Mouse (Mus musculus) neural tube, embryonic 15.5 days (tissue): Measurements from ENCODE around the gene Bcl2l13. TPM values are rescaled to one million over a fixed set of nuclear protein-coding genes. Genes with fewer than 3 reads are reported as not detected.
"Not testable (repeated sequence)": the region's sequence is repeated elsewhere in the genome, so short reads cannot be mapped to it uniquely, and the experiment has no call there.

ENCODE experiments used
- ATAC-seq: fragments of 200-750 bp; cut with Nextera tagmentation; 2 replicates; pipeline ENCODE4 v1.8.0; 2017; ENCODE audit warnings: mild to moderate bottlenecking, moderate TSS enrichment, moderate library complexity; ENCODE audit not compliant: low FRiP score
- H3K27ac ChIP-seq: fragments of 300-500 bp; sonication (generic); replicated peaks from 2 replicates; pipeline ENCODE4 v1.5.1; 2015; ENCODE audit warnings: mild to moderate bottlenecking, inconsistent platforms
- H3K27me3 ChIP-seq: fragments of 300-500 bp; sonication (generic); replicated peaks from 2 replicates; pipeline ENCODE4 v1.6.1; 2015; ENCODE audit warnings: inconsistent platforms
- H3K36me3 ChIP-seq: fragments of 300-500 bp; sonication (generic); 2 replicates; pipeline ENCODE4 v1.6.1; 2015; ENCODE audit warnings: inconsistent platforms
- H3K4me1 ChIP-seq: fragments of 300-500 bp; sonication (generic); 2 replicates; pipeline ENCODE4 v1.6.1; 2015; ENCODE audit warnings: inconsistent platforms
- H3K4me2 ChIP-seq: fragments of 300-500 bp; sonication (generic); 2 replicates; pipeline ENCODE4 v1.6.1; 2015; ENCODE audit warnings: inconsistent platforms, mild to moderate bottlenecking, moderate library complexity
- H3K4me3 ChIP-seq: fragments of 300-500 bp; sonication (generic); replicated peaks from 2 replicates; pipeline ENCODE4 v1.5.1; 2015; ENCODE audit warnings: mild to moderate bottlenecking, inconsistent platforms
- H3K9ac ChIP-seq: fragments of 300-500 bp; sonication (generic); replicated peaks from 2 replicates; pipeline ENCODE4 v1.6.1; 2015; ENCODE audit warnings: mild to moderate bottlenecking, inconsistent platforms
- H3K9me3 ChIP-seq: fragments of 300-500 bp; sonication (generic); replicated peaks from 2 replicates; pipeline ENCODE4 v1.6.1; 2016; ENCODE audit warnings: inconsistent platforms
- WGBS: fragments of 180-500 bp; shearing (Covaris S2); methylation state at CpG from one replicate; pipeline ENCODE4 v1.1.7; 2015; ENCODE audit warnings: mixed read lengths; 5-methylcytosine and 5-hydroxymethylcytosine counted together
- polyA plus RNA-seq: library from polyadenylated mRNA; unstranded; fragments of >200 nt; fragmentation: Nextera tagmentation; extraction: Ambion mirVana; gene quantifications from 2 replicates; pipeline ENCODE4 v1.2.1, GENCODE M21; 2015

Gene Bcl2l13
- polyA plus RNA-seq, 1 experiment from 2014 or later: 22.6 TPM

- H3K27ac ChIP-seq: 0 out of 2 replicates have a peak overlapping the region, but pooled peaks have one; percentile 60
These were observed 81.2 kb downstream of the Bcl2l13 start for GRCm38 (mm10) chr6:120916972-120917881.

DNA sequence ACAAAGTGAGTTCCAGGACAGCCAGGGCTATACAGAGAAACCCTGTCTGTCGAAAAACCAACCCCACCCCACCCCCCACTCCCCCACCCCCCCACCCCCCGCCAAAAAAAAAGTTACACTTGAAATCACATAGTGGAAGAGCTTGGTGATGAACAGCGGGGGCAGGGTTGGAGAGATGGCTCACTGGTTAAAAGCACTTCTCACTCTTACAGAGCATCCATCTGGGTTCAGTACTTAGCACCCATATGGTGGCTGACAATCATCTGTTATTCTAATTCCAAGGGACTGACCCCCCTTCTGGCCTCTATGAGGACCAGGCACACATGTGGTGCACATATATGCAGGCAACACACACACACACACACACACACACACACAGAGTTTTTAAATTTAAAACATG is 82.0 kb downstream of the Bcl2l13 start:
- ATAC-seq: no peak
- Histone ChIP-seq H3K4me3 (no peak overlapping the region), H3K9me3 (no peaks in the 10 kb centered on the region), H3K9ac (no peak overlapping the region), H3K36me3 (no peaks in the 10 kb centered on the region), H3K4me2 (no peak overlapping the region), H3K27me3 (no peaks in the 10 kb centered on the region), H3K4me1 (peaks cover 17% of the 10 kb centered on the region), H3K27ac (no peak overlapping the region)
- 43% methylated on average over 3 of the region's 3 CpGs for WGBS

More at GRCm38 (mm10) chr6:120916972-120917881, 81.2 kb downstream of the Bcl2l13 start:
- not testable (repeated sequence) for H3K27me3 ChIP-seq, H3K36me3 ChIP-seq, H3K9me3 ChIP-seq, ATAC-seq
- WGBS: 26% methylated on average over 10 of the region's 14 CpGs
- peaks cover 17% of the 10 kb centered on the region for H3K4me1 ChIP-seq
- peak overlapping the region; percentile 69 for H3K9ac ChIP-seq
- peak overlapping the region; percentile 59 for H3K4me3 ChIP-seq
- peak overlapping the region; percentile 90 for H3K4me2 ChIP-seq

DNA sequence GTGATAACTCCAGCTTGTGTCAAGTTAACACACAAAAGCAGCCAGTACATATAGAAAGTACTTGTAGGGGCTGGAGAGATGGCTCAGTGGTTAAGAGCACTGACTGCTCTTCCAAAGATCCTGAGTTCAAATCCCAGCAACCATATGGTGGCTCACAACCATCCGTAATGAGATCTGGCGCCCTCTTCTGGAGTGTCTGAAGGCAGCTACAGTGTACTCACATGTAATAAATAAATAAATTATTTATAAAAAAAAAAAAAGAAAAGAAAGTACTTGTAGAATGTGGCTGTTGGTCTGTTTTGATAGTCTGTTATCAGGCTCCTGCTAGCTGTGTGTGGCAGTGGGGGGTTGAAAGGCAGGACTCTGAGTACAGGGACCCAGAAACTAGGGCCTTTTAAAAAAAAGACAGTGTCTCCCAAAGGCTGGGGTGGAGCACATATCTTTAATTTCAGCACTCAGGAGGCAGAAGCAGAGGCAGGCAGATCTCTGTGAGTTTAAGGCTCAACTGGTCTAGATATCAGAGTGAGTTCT is 88.8 kb downstream of the Bcl2l13 start:
- 82% methylated on average over 2 of the region's 2 CpGs for WGBS
- H3K9ac ChIP-seq, H3K4me3 ChIP-seq, H3K9me3 ChIP-seq, H3K4me2 ChIP-seq, H3K27me3 ChIP-seq, H3K27ac ChIP-seq, H3K4me1 ChIP-seq, H3K36me3 ChIP-seq, ATAC-seq: not testable (repeated sequence)

DNA sequence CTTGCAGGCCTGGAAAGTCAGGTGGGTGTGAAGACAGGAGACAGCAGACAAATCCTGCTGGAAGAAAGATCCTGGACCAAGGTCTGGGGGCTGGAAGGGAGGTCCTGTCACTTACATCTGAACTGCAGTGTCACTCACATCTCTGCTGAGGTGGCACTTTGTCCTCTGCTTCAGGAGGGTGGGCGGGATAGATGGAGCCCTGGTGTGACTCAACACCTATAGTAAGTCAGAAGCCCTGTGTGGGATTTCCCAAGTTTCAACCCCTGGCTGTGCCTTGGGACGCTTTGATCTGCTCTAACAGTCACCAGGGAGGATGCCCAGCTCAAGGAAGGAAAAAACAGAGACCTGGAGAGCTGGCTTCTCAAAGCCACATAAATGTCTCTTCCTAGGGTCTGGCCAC is 90.9 kb downstream of the Bcl2l13 start:
- H3K27ac ChIP-seq: no peak overlapping the region
- no peak overlapping the region for H3K4me3 ChIP-seq
- H3K36me3 ChIP-seq: peaks cover 27% of the 10 kb centered on the region
- H3K27me3 ChIP-seq: no peaks in the 10 kb centered on the region
- H3K9me3 ChIP-seq: no peaks in the 10 kb centered on the region
- no peak overlapping the region for H3K9ac ChIP-seq
- no peaks in the 10 kb centered on the region for H3K4me1 ChIP-seq
- WGBS: 51% methylated on average over 2 of the region's 2 CpGs
- ATAC-seq: no peak
- H3K4me2 ChIP-seq: no peak overlapping the region

GRCm38 (mm10) chr6:120927765-120928164 is 91.8 kb downstream of the Bcl2l13 start:
- Histone ChIP-seq H3K4me3 (no peak overlapping the region), H3K27me3 (no peaks in the 10 kb centered on the region), H3K27ac (no peak overlapping the region), H3K4me2 (no peak overlapping the region), H3K9ac (no peak overlapping the region), H3K36me3 (peaks cover 36% of the 10 kb centered on the region), H3K4me1 (no peaks in the 10 kb centered on the region), H3K9me3 (no peaks in the 10 kb centered on the region)
- no peak for ATAC-seq
- 81% methylated on average over 3 of the region's 3 CpGs for WGBS

DNA sequence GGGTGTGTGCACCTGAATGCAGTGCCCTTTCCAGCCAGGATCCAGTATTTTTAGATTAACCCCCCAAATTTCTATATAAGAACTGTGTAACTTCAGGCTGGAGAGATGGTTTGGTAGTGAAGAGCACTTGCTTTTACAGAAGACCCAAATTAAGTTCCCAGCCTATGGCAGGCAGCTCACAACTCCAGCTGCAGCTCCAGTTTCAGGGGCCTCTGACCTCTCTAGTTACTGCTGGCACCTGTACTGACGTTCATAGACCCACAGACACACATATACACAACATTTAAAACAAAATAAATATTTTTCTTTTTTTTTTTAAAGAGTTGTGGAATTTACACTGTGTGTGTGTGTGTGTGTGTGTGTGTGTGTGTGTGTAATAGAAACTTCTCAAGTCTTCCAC is 93.4 kb downstream of the Bcl2l13 start:
- H3K9ac ChIP-seq: no peak overlapping the region
- no peaks in the 10 kb centered on the region for H3K27me3 ChIP-seq
- no peaks in the 10 kb centered on the region for H3K9me3 ChIP-seq
- no peak overlapping the region for H3K27ac ChIP-seq
- WGBS: 59% methylated on average over 1 of the region's 1 CpGs
- no peak overlapping the region for H3K4me3 ChIP-seq
- no peak overlapping the region for H3K4me2 ChIP-seq
- no peaks in the 10 kb centered on the region for H3K4me1 ChIP-seq
- peaks cover 50% of the 10 kb centered on the region for H3K36me3 ChIP-seq
- ATAC-seq: no peak

GRCm38 (mm10) chr6:120930450-120931306 is 94.7 kb downstream of the Bcl2l13 start:
- Histone ChIP-seq H3K27ac (no peak overlapping the region), H3K27me3 (no peaks in the 10 kb centered on the region), H3K4me1 (no peaks in the 10 kb centered on the region), H3K9me3 (no peaks in the 10 kb centered on the region), H3K4me3 (no peak overlapping the region), H3K9ac (no peak overlapping the region), H3K4me2 (no peak overlapping the region), H3K36me3 (peaks cover 60% of the 10 kb centered on the region)
- 80% methylated on average over 6 of the region's 6 CpGs for WGBS
- no peak for ATAC-seq

GRCm38 (mm10) chr6:120932597-120932996 is 96.6 kb downstream of the Bcl2l13 start:
- H3K27me3 ChIP-seq: no peaks in the 10 kb centered on the region
- no peak overlapping the region for H3K4me2 ChIP-seq
- no peak overlapping the region for H3K27ac ChIP-seq
- H3K9me3 ChIP-seq: no peaks in the 10 kb centered on the region
- no peak for ATAC-seq
- WGBS: 90% methylated on average over 12 of the region's 12 CpGs
- H3K36me3 ChIP-seq: peaks cover 62% of the 10 kb centered on the region
- no peaks in the 10 kb centered on the region for H3K4me1 ChIP-seq
- no peak overlapping the region for H3K9ac ChIP-seq
- no peak overlapping the region for H3K4me3 ChIP-seq

GRCm38 (mm10) chr6:120933670-120934069 is 97.7 kb downstream of the Bcl2l13 start:
- no peak overlapping the region for H3K4me2 ChIP-seq
- no peak overlapping the region for H3K9ac ChIP-seq
- no peaks in the 10 kb centered on the region for H3K4me1 ChIP-seq
- 89% methylated on average over 7 of the region's 7 CpGs for WGBS
- no peaks in the 10 kb centered on the region for H3K9me3 ChIP-seq
- H3K4me3 ChIP-seq: no peak overlapping the region
- H3K27ac ChIP-seq: no peak overlapping the region
- H3K27me3 ChIP-seq: no peaks in the 10 kb centered on the region
- peaks cover 61% of the 10 kb centered on the region for H3K36me3 ChIP-seq
- ATAC-seq: no peak

DNA sequence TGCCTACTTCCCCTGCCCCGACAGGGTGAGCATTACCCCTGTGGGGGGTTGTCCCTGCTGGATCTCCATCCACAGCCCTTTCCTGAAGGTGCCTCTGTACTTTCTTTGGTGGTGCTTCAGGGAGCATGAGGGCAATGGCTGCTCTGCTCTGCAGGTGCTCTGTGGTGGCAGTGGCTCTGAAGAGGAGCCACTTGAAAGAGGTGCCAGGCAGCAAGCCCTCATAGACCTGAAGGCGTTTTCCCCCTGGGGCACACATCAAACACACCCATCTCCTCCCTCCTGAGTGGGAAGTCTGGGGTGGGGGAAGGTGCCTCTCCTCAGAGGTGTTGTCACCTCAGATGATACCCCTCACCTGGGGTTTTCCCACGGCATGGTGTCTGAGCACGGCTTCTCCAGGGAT is 98.2 kb downstream of the Bcl2l13 start:
- ATAC-seq: no peak
- H3K36me3 ChIP-seq: peaks cover 56% of the 10 kb centered on the region
- no peak overlapping the region for H3K27ac ChIP-seq
- H3K4me2 ChIP-seq: no peak overlapping the region
- no peak overlapping the region for H3K9ac ChIP-seq
- no peaks in the 10 kb centered on the region for H3K27me3 ChIP-seq
- no peaks in the 10 kb centered on the region for H3K9me3 ChIP-seq
- H3K4me3 ChIP-seq: no peak overlapping the region
- 90% methylated on average over 4 of the region's 4 CpGs for WGBS
- no peaks in the 10 kb centered on the region for H3K4me1 ChIP-seq

GRCm38 (mm10) chr6:120937104-120937617 is 101.1 kb downstream of the Bcl2l13 start:
- Histone ChIP-seq H3K27ac (no peak overlapping the region), H3K4me1 (no peaks in the 10 kb centered on the region), H3K9me3 (no peaks in the 10 kb centered on the region), H3K4me3 (no peak overlapping the region), H3K27me3 (no peaks in the 10 kb centered on the region), H3K4me2 (no peak overlapping the region), H3K9ac (no peak overlapping the region), H3K36me3 (peaks cover 39% of the 10 kb centered on the region)
- WGBS: 82% methylated on average over 16 of the region's 16 CpGs
- ATAC-seq: no peak
